Mouse (Mus musculus): ENCODE results near the gene Ccdc33.

- TF ChIP-seq POLR2A (IDR thresholded peaks at IDR 0.05; ENCODE audit: borderline replicate concordance, insufficient read depth, low read length) (no peak), CTCF (IDR thresholded peaks at IDR 0.05; ENCODE audit: borderline replicate concordance, insufficient read depth, low read depth, low read length) (no peak; the same call in 1 of the 2 replicates)
These were observed 25.9 kb downstream of the Ccdc33 start for GRCm38 (mm10) chr9:58092581-58093269.

All from cerebellum, adult 2 months (tissue).